Mouse (Mus musculus) heart, adult 2 months (tissue): ENCODE results near the gene Gm20662.
A peak's percentile ranks its signal among the peaks of the same experiment; 100 is the strongest.

Source experiments
- CTCF ChIP-seq: fragments of 200-600 bp; IDR thresholded peaks from 2 replicates; pipeline ENCODE4 v1.8.1; 2022; ENCODE audit warnings: antibody characterized with exemption, mild to moderate bottlenecking, moderate library complexity
- POLR2A ChIP-seq: fragments of 200-500 bp; IDR thresholded peaks from 2 replicates; pipeline ENCODE4 v1.6.1; 2011; ENCODE audit warnings: mild to moderate bottlenecking, low read depth, low read length, control low read depth; ENCODE audit not compliant: insufficient read depth

- TF ChIP-seq CTCF (no peak), POLR2A (0 out of 2 replicates have a peak, but pooled peaks have one; percentile 5)
These were observed 87.4 kb downstream of the Gm20662 start for GRCm38 (mm10) chr9:108083561-108083960.
